20 mouse cellular contexts compared by ENCODE assay signal in genomic region chr4:57135431-57135830, GRCm38 (mm10).
"Had no signal": no experiment of that assay in that cellular context is flagged by ENCODE, and none has a peak within 500 bp of the region (broad histone marks: within the 10 kb centered on the region; RNA-seq: fewer than 3 reads in every experiment).

No protein-coding gene starts in this region.

- H3K4me3 ChIP-seq: limb, embryonic 12.5 days; limb, embryonic 15.5 days; megakaryocyte, embryonic 14.5 days; midbrain, embryonic 10.5 days; midbrain, embryonic 13.5 days; myocyte; neural tube, embryonic 13.5 days had no signal

- H3K27me3 ChIP-seq: limb, embryonic 12.5 days had no signal

- ATAC-seq: liver, postnatal 0 days; lung, postnatal 0 days; midbrain, embryonic 13.5 days; midbrain, embryonic 16.5 days had no signal

- DNase-seq: kidney, postnatal 14 days; kidney, postnatal 4 days; left cerebral cortex, postnatal 4 days; liver, postnatal 0 days; lung, embryonic 14.5 days; lung, postnatal 36 days; retina, postnatal 1 day; right cerebral cortex, postnatal 25 days; thymus, adult 18-20 months; thymus, postnatal 36 days had no signal

- H3K27ac ChIP-seq: limb, embryonic 12.5 days; limb, embryonic 15.5 days; liver, embryonic 14.5 days; midbrain, embryonic 10.5 days; midbrain, embryonic 13.5 days; neural tube, embryonic 13.5 days had no signal

- H3K36me3 ChIP-seq: limb, embryonic 12.5 days; limb, embryonic 15.5 days; midbrain, embryonic 10.5 days; midbrain, embryonic 13.5 days; neural tube, embryonic 13.5 days had no signal
